Mouse (Mus musculus) G1E (cell line): ENCODE data around the gene Dram1. TPM values are rescaled to one million over a fixed set of nuclear protein-coding genes. Genes with fewer than 3 reads are reported as not detected.

Source experiments
- ATAC-seq: 2 replicates; pipeline ENCODE4 v1.8.0; 2016; ENCODE audit warnings: mild to moderate bottlenecking; ENCODE audit not compliant: insufficient number of reproducible peaks, poor library complexity, low FRiP score, severe bottlenecking; ENCODE audit errors: extremely low read depth
- DNase-seq: peaks from one replicate; pipeline ENCODE4 v3.0.0; 2012; ENCODE audit warnings: low spot score
- H3K27me3 ChIP-seq: 2 replicates; pipeline ENCODE4 v1.6.1; 2012; ENCODE audit warnings: mild to moderate bottlenecking, low read length, inconsistent platforms; ENCODE audit not compliant: insufficient read depth
- H3K36me3 ChIP-seq: replicated peaks from 2 replicates; pipeline ENCODE3; 2012; ENCODE audit warnings: mild to moderate bottlenecking, inconsistent platforms
- H3K4me1 ChIP-seq: 2 replicates; pipeline ENCODE4 v1.6.1; 2012; ENCODE audit warnings: low read depth, low read length, inconsistent platforms, mixed read lengths; ENCODE audit not compliant: insufficient read depth
- H3K4me3 ChIP-seq: 2 replicates; pipeline ENCODE4 v1.5.1; 2012; ENCODE audit warnings: low read depth, mild to moderate bottlenecking, inconsistent platforms, low read length, moderate library complexity, mixed read lengths
- H3K9me3 ChIP-seq: replicated peaks from 2 replicates; pipeline ENCODE4 v1.6.1; 2012; ENCODE audit warnings: inconsistent platforms
- CTCF ChIP-seq: IDR thresholded peaks from 2 replicates; pipeline ENCODE4 v1.5.1; 2012; ENCODE audit warnings: low read depth, low read length, inconsistent platforms, mixed read lengths
- GATA1 ChIP-seq: IDR thresholded peaks from 2 replicates; pipeline ENCODE4 v1.6.1; 2012; ENCODE audit warnings: borderline replicate concordance, low read length, inconsistent platforms, mixed read lengths
- GATA2 ChIP-seq: IDR thresholded peaks from 2 replicates; pipeline ENCODE4 v1.6.1; 2012; ENCODE audit warnings: low read depth, low read length, inconsistent platforms, borderline replicate concordance
- POLR2AphosphoS5 ChIP-seq: IDR thresholded peaks from 2 replicates; pipeline ENCODE4 v1.6.1; 2012; ENCODE audit warnings: low read depth, low read length, inconsistent platforms; ENCODE audit not compliant: insufficient replicate concordance
- TAL1 ChIP-seq: conservative IDR thresholded peaks from 2 replicates; pipeline ENCODE4 v1.6.1; 2012; ENCODE audit warnings: low read depth, low read length, inconsistent platforms, mixed read lengths
- polyA plus RNA-seq: library from polyadenylated mRNA; stranded (reverse); fragments of >175 nt; gene quantifications from 2 replicates; pipeline ENCODE4 v1.2.3, GENCODE M21; 2012
- total RNA-seq, 2 experiments: library from RNA; stranded (forward) in 1 of 2; stranded (reverse) in 1 of 2; fragments of 200-1000 nt in 1 of 2; fragments of >200 nt in 1 of 2; fragmentation: Nextera tagmentation in 1 of 2; gene quantifications; 2 replicates each; pipeline ENCODE4 v1.2.3; 2014 to 2017

Gene Dram1
- total RNA-seq (2014; fragmentation: Nextera tagmentation): not detected in 2 replicates
- total RNA-seq (2017): 0.11 TPM in 1 of 2 replicates, not detected in the other
- not detected in 2 replicates for polyA plus RNA-seq

DNA sequence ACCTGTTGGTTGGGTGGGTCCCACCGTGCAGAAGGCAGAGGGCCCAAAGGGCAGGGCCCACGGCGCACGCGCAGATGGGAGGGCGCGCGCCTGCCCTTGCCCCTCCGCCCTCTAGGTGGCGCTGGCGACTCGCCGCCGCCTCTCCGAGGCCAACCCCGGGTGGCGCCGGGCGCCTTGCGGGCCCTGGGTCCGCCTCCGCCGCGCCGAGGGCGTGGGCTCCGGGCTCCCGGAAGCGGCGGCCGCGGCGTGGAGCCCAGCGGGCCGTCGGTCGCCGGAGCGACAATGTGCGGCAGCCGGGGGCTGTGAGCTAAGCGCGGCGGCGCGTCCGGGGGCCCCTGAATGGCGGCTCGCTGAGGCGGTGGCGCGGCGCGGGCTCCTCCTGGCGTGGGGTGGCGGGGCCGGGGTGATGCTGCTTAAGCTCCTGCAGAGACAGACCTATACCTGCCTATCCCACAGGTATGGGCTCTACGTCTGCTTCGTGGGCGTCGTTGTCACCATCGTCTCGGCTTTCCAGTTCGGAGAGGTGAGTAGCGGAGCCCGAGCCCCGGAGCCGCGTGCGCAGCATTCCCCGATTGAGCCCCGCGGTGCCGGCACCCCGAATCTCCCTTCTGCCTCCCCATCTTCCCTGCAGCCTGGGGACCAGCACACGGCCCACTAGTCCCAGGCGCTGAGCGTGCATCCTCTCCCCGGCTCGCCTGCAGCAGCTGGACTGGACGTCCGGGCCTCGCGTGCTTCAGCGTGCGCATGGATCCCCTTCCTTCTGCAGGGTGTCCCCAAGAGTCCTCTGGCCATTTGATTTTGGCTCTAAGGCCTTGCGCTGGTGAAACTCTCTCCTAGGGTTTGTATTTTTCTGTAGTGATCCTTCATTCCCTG, at the start of gene Dram1, which contains the start of gene Gnptab:
Gene Dram1, minus strand, starts transcription at position 68 of the 873 bp plus-strand sequence.
Gene Gnptab, plus strand, starts transcription at position 120 of the 873 bp plus-strand sequence.
- Histone ChIP-seq H3K27me3 (peaks cover 7% of the 10 kb centered on the region; the same call in 1 of the 2 replicates), H3K4me1 (peaks cover 59% of the 10 kb centered on the region), H3K36me3 (peaks cover 4% of the 10 kb centered on the region), H3K9me3 (no peaks in the 10 kb centered on the region), H3K4me3 (peak within 1 kb of the TSS; percentile 93)
- no peak for TF ChIP-seq GATA2
- peak; percentile 82 for TF ChIP-seq CTCF
- no peak for TF ChIP-seq TAL1
- ATAC-seq (peak; percentile 5; the same call in 1 of the 2 replicates), DNase-seq (peak; percentile 86)

DNA sequence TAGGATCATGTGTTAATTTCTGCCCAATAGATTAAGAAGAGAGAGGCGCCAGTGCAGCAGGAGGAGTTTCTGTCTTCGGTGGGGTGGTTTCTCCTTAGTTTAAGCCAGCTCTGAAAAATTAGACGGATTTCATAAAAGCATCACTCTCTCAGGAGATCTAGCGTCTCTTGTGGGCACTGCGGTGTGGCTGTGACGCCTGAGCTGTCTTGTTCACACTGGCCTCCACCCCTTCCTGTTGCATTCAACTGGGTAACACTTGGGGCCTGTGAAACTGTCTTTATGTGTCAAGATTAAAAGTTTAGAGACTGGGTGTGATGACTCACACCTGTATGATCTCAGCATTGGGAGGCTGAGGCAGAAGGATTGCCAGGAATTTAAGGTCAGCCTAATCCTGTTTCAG, 49.1 kb upstream of the Dram1 start:
- no peaks in the 10 kb centered on the region for H3K27me3 ChIP-seq
- H3K4me3 ChIP-seq: no peak overlapping the region
- TF ChIP-seq GATA2: no peak
- no peak for TF ChIP-seq GATA1
- no peak for TF ChIP-seq TAL1
- no peak for TF ChIP-seq CTCF
- no peak for TF ChIP-seq POLR2AphosphoS5
- no peaks in the 10 kb centered on the region for H3K9me3 ChIP-seq
- peaks cover 91% of the 10 kb centered on the region for H3K36me3 ChIP-seq
- no peak for DNase-seq
- peaks cover 3% of the 10 kb centered on the region; the same call in 1 of the 2 replicates for H3K4me1 ChIP-seq
- no peak for ATAC-seq

DNA sequence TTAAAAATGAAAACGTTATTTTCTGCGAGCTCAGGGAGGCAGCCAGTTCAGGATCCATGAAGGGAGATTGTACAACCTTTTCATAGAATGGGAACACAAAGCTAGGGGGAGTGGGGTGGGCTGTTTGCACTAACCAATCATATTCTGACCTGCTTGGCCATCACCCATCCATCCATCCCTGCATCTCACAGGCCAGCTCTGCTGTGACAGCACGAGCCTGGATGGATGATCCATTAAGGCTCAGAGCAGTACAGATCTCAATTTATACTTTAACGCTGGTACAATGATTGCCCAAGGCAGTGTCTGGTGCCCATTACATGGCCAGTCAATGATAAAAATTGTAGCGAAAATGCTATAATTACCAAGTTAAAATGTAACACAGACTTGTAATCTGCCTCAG, 48.0 kb upstream of the Dram1 start:
- ATAC-seq (no peak), DNase-seq (no peak)
- Histone ChIP-seq H3K9me3 (no peaks in the 10 kb centered on the region), H3K4me1 (peaks cover 3% of the 10 kb centered on the region; the same call in 1 of the 2 replicates), H3K36me3 (peaks cover 92% of the 10 kb centered on the region), H3K4me3 (no peak overlapping the region), H3K27me3 (no peaks in the 10 kb centered on the region)
- TF ChIP-seq CTCF (no peak), POLR2AphosphoS5 (no peak), GATA1 (no peak), GATA2 (no peak), TAL1 (no peak)

DNA sequence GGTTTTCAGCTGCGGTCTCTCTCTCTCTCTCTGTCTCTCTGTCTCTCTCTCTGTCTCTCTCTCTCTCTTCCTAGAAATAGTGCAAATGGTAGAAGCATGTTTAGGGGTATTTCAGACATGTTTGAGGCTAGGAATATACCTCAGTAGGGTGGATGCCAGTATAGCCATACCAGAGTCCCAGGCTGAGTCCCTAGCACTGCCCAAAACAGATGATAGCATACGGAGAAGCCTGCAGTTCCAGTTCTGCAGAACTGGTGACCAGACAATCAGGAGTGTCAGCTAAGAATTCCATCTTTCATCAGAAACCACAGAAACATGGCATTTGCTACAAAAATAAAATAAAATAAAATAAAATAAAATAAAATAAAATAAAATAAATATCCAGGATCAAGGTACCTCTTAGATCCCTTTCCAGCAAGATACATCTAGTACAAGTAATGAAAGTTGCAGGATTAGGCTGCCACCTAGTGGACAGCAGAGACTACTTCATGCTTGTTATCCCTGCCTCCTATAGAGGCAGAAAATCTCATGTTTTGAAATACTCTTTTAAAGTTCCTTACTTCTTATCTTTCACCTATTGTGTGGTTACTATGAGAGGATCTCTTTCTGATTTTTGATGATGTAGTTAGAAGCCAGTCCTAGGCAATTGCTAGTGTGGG, 47.4 kb upstream of the Dram1 start:
- peak; percentile 43 for DNase-seq
- H3K9me3 ChIP-seq: no peaks in the 10 kb centered on the region
- peak; percentile 52 for ATAC-seq
- no peaks in the 10 kb centered on the region for H3K27me3 ChIP-seq
- H3K4me3 ChIP-seq: no peak overlapping the region
- H3K36me3 ChIP-seq: peaks cover 94% of the 10 kb centered on the region
- TF ChIP-seq TAL1 (no peak), GATA2 (no peak), GATA1 (no peak), CTCF (peak; percentile 40; the same call in 1 of the 2 replicates), POLR2AphosphoS5 (no peak)
- H3K4me1 ChIP-seq: peaks cover under 1% of the 10 kb centered on the region; the same call in 1 of the 2 replicates

DNA sequence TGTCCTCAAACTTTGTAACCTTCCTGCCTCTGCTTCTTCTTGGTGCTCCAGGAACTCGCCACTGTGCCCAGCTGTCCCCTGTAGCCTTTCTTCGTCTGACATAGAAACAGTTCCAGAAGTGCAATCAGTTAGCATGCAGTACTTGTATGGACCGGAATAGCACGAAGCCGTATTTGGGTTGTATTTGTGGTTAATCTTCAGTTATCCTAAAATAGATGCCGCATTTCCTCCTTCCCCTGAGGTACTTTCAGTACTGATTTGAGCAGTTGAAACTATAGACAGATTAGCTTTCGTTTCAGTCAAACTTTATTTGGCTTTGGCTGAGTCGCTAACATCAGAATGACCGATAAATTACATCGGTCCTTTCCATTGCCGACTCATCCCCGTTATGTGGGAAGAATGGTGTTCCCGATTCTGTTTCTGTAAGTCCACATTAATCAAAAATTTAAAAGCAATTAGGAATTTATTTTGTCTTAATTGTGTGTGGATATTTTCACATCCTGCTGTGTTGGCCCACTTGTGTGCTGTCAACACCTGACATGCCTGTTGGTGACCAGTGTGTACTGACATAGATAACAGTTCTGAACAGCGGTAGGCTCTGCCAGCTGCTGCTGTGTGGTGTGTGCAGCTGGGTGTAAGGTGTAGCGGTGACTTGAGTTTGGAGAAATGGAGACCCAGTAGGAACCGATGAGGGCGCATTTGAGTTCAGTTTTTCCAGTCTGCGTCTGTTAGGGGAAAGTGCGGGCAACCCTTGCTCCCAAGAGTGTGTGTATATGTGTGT, 42.0 kb upstream of the Dram1 start:
- H3K4me3 ChIP-seq: no peak overlapping the region
- TF ChIP-seq POLR2AphosphoS5: no peak
- TF ChIP-seq GATA1: no peak
- TF ChIP-seq CTCF: no peak
- TF ChIP-seq GATA2: no peak
- TF ChIP-seq TAL1: no peak
- ATAC-seq: no peak
- H3K9me3 ChIP-seq: no peaks in the 10 kb centered on the region
- 0 out of 2 replicates have a peak, but pooled peaks cover 3% of the 10 kb centered on the region for H3K4me1 ChIP-seq
- H3K27me3 ChIP-seq: no peaks in the 10 kb centered on the region
- peaks cover 95% of the 10 kb centered on the region for H3K36me3 ChIP-seq
- no peak for DNase-seq
